Mouse (Mus musculus) layer of hippocampus, adult 6 months (tissue): Measurements from ENCODE around the gene Mcat. TPM values are rescaled to one million over a fixed set of nuclear protein-coding genes. Genes with fewer than 3 reads are reported as not detected.

Experiments used
- long read RNA-seq, 2 experiments: library from polyadenylated mRNA; unstranded; transcript quantifications; one replicate each; pipeline ENCODE4 v2.0.0; 2019 to 2020
- microRNA-seq: library from miRNA; unstranded; fragments of <30 nt; microRNA quantifications from one replicate; pipeline ENCODE4 v1.2.0, GENCODE M21; 2020
- polyA plus RNA-seq: library from polyadenylated mRNA; unstranded; fragments of <200 nt; fragmentation: Nextera tagmentation; gene quantifications from 2 replicates; pipeline ENCODE4 v1.2.3, GENCODE M21; 2021

The Mcat gene
- 3.9 and 5.2 TPM in 2 replicates for polyA plus RNA-seq
- long read RNA-seq, experiment 1, transcript Mcat-201 (4 exons, 1,917 nt) = major isoform, 9 of 20 reads
- long read RNA-seq, experiment 1, partial matches to known transcripts = 2 of 20 reads
- long read RNA-seq, experiment 1, other reads (novel, unspliced or antisense) = 8 of 20 reads
- long read RNA-seq, experiment 2, transcript Mcat-201 (4 exons, 1,917 nt) = major isoform, 17 of 21 reads
- long read RNA-seq, experiment 2, partial matches to known transcripts = 0 of 21 reads
- long read RNA-seq, experiment 2, other reads (novel, unspliced or antisense) = 3 of 21 reads

DNA sequence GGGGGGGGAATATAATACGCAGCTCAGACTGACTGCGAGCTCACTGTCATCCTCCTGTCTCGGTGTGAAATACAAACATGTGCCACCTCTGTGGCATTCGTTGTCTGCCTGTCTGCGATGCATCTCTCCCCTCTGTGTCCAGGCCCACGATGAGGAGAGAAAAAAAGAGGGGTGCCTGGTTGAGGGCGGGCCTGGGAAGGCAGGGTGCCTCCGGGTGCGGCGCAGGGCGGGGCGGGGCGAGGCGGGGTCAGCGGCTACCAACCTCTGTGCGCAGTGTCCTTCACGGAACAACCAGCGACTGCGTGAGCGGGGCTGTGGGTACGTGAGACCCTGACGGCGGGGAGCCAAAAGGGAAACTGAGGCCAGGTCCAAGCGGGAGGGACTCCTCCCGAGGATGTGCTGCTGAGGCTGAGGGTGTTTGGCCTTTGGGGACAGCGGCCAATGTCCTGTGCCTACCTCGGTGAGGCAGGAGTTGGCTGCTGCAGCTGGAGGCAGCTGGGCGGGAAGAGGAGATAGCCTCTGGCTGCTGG, at the start of gene Mcat, which contains the start of gene Tspo:
Gene Mcat (minus strand): TSS at position 461 of the 530 bp plus-strand sequence.
Gene Tspo (plus strand): TSS at position 266 of the 530 bp plus-strand sequence.

DNA sequence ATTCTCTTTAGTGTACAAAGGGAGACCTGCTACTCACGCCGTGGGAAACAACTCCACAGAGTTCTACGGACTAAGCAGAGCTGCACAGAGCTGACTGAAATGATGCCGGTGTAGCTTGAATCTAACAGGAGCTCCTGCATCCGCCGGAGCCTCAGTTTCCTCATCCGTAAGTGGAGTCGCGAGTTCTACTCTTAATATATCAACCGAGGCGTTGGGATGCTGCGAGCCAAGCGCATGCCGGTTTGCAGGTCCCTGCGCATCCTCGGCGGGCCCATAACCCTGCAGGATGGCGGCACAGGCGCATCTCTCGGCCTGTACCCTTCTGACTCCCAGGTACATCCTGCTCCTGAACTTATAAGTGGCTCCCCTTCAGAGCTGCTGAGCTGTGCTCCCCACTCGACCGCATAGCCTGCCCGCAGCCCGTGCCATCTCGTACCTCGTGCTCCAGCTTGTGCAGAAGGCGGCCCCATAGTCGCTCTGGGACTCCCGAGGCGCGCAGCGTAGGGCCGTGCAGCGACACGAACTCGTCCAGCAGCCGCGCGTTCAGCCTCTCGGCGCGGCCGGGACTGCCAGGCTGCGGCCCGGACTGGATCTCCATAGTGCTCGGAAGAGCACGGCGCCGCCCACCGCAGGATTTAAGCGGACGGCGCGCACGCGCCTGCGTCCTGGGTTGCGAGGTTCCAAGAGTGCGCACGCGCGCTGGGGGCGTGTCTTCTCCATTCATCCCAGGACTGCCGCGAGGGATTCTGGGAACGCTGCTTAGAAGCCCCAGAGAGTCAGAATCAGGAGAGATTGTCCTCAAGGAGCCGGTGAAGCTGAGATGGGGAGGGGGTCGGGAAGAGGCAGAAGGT, 31.2 kb upstream of the Mcat start, which contains the start of gene Ttll12:
Gene Ttll12 (minus strand): TSS at position 645 of the 851 bp plus-strand sequence.

DNA sequence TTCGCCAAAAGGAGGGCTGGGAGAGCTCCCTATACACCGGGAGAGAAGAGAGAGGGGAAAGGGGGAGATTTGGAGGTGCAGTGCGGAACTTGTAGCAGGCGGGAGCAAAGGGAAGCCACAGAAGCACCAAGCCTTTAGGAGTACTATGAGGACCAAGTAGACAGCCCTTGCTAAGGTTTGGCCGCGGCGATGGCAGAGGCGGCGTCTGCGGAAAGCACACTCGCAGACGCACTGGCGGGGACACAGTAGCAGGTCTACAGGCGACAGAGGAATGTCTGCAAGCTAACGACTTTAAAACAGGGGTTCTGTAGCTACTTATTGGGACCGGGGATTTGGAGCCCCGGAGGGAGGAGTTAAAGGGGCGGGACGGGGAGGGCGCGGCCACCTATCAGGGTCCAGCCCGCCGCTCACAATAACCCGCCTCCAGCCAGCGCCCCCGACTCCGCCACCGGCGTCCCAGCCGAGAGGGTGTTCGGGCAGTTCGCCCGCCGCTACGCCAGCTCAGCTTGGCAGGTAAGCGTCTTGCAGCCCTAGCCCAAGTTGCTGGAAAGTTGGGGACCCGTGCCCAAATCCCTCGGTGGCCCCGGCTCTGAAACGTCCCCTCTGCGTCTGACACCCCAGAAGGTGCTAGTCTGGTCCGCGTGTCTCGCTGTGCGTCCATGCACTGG, 37.0 kb downstream of the Mcat start, which contains the start of gene Bik:
Gene Bik (plus strand): TSS at position 439 of the 668 bp plus-strand sequence.

DNA sequence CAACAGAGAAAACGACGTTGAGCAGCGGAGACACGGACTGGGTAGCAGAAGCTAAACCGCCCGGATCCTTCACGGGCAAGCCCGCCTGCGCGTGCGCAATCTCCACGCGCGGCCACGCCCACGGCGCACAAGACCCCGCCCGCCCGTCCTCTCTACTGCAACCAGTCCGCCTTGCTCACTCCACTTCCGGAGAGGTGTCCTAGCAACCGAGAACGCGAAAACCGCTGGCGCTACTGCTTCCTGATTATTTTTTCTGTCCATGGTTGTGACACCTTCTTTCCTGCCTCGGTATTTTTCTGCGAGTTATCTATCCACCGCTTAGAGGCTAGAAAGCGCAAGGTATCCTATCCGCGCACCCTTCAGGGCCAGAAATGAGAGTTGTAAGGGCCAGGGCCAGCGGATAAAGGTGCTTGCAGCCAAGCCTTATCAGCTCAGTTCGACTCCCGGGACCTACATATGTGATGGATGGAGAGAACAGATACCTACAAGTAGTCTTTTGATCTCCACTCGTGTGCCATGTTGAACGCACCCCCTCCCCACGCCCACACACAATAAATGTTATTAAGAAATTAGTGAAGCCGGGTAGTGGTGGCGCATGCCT, 52.7 kb downstream of the Mcat start, which contains the start of gene Ttll1:
Gene Ttll1 (minus strand): TSS at position 89 of the 601 bp plus-strand sequence.

Small RNA genes lying within 50 kb of the gene (microRNA-seq; reads per million reads assigned to microRNA genes)
- gene Gm24575 = not detected

Other genes starting within 250 kb of the Mcat start
- gene Arfgap3, start 213.5 kb downstream of the Mcat start, polyA plus RNA-seq = 12.4 and 14.2 TPM in 2 replicates
- 20.2 and 26.1 TPM in 2 replicates for gene Pacsin2, start 99.2 kb downstream of the Mcat start, polyA plus RNA-seq
- 42.7 and 44.2 TPM in 2 replicates for gene Ttll1, start 52.9 kb downstream of the Mcat start, polyA plus RNA-seq
- gene Bik, start 36.9 kb downstream of the Mcat start, polyA plus RNA-seq = 0.15 and 0.28 TPM in 2 replicates
- 36.9 and 62.2 TPM in 2 replicates for gene Tspo, start 195 bp downstream of the Mcat start, polyA plus RNA-seq
- gene Ttll12, start 31.4 kb upstream of the Mcat start, polyA plus RNA-seq = 4.0 and 4.3 TPM in 2 replicates
- 6.9 and 7.0 TPM in 2 replicates for gene Scube1, start 161.2 kb upstream of the Mcat start, polyA plus RNA-seq
- gene Mpped1, start 215.7 kb upstream of the Mcat start, polyA plus RNA-seq = 113 and 149 TPM in 2 replicates